Mouse (Mus musculus) left cerebral cortex, postnatal 4 days (tissue): ENCODE results near the gene Gm973. TPM values are rescaled to one million over a fixed set of nuclear protein-coding genes. Genes with fewer than 3 reads are reported as not detected.

ENCODE experiments used
- DNase-seq: peaks from one replicate; pipeline ENCODE4 v3.0.0-alpha.2; 2022
- intact Hi-C: fragments of 180-260 bp; cut with DNase I; formaldehyde crosslinking; loops from one replicate; pipeline ENCODE4 v1.15.1; 2025
- total RNA-seq, 2 experiments: library from RNA; stranded (reverse); gene quantifications; 2 replicates each; pipeline ENCODE4 v1.2.3; 2021

Gene Gm973
- total RNA-seq, 2 experiments from 2014 or later = 6.1 to 6.7 TPM

GRCm38 (mm10) chr1:59670641-59671168 lies 154.6 kb downstream of the Gm973 start, which contains the start of gene Sumo1:
Gene Sumo1, minus strand, starts transcription at chr1:59670834.
- intact Hi-C loops = no loop called here
- peak; percentile 87 for DNase-seq

GRCm38 (mm10) chr1:59673661-59674060 lies 157.6 kb downstream of the Gm973 start:
- DNase-seq = no peak

GRCm38 (mm10) chr1:59683926-59684818 lies 168.1 kb downstream of the Gm973 start:
- DNase-seq = no peak
- intact Hi-C loops = no loop called here

More at GRCm38 (mm10) chr1:59673661-59674060, 157.6 kb downstream of the Gm973 start:
- intact Hi-C loops = no loop called here

- DNase-seq = peak; percentile 86
- intact Hi-C loops = no loop called here
Observed at GRCm38 (mm10) chr1:59684819-59685755, 169.0 kb downstream of the Gm973 start, which contains the start of gene Nop58. Gene Nop58, plus strand, starts transcription at chr1:59684971.

Other genes with a start within 250 kb of the Gm973 start
- gene Fzd7, start 33.8 kb upstream of the Gm973 start, total RNA-seq = 1 to 10 TPM; 6.9 to 7.4 TPM
- gene Sumo1, start 154.6 kb downstream of the Gm973 start, total RNA-seq = 100 to 1,000 TPM; 104 to 111 TPM
- gene Nop58, start 168.7 kb downstream of the Gm973 start, total RNA-seq = 100 to 1,000 TPM in 1 of 2 experiments, 10 to 100 TPM in 1; 96.8 to 112 TPM
- gene Bmpr2, start 247.1 kb downstream of the Gm973 start, total RNA-seq = 100 to 1,000 TPM in 1 of 2 experiments, 10 to 100 TPM in 1; 99.7 to 104 TPM